Mouse (Mus musculus): ENCODE results near the gene Nanos1.

GRCm38 (mm10) chr19:60773366-60773765 is 17.6 kb downstream of the Nanos1 start:
- TF ChIP-seq POLR2A (IDR thresholded peaks at IDR 0.05; ENCODE audit: control insufficient read depth, extremely low read depth, insufficient read depth, low read length, poor library complexity) (no peak), CTCF (IDR thresholded peaks at IDR 0.05; ENCODE audit: borderline replicate concordance, control insufficient read depth, extremely low read depth, insufficient read depth, low read length, poor library complexity) (no peak)
